Mouse (Mus musculus) ovary, postnatal 14 days (tissue): ENCODE data around the gene Mrpl1.

ENCODE experiments used
- DNase-seq: peaks from one replicate; pipeline ENCODE4 v3.0.0; 2022; ENCODE audit warnings: low spot score

Gene Mrpl1

DNA sequence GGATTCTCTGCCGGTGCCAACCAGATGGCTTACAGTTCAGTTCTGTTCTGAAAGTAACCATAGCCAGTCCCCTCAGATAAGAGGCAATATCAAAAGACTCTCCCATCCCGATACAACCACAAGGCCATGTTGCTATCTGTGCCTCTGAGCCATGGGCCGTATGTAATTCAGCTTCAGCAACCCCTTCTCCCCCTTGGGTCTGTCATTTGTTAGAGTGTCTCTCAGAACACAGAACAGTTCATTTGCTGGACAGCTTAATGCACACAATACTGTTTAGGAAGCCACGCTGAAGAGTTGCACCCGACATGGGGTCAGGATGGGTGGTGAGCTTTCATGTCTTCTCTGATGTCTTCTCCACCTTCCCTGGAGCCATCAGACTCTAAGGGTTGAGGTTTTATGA, 100.3 kb downstream of the Mrpl1 start:
- DNase-seq, result no peak

DNA sequence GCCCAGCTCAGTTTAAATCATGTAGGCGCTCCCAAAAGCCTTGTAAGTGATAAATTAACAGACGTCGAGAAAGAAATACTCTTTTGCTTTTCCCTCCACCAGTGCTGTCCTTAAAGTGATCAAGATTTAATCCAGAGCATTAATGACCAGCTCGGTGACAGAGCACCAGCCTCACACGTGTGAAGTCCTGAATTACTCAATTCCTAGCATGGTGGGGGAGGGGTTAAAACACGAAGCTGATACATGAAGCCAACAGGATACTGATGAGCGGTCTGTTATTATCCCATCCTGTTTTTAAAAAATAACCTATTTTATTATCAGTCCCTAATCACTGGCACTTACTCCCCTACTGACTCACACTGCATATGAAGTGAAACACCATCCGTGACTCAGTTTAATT, 102.4 kb downstream of the Mrpl1 start:
- DNase-seq, result no peak
